Mouse (Mus musculus) C2C12 (cell line): Measurements from ENCODE around the gene Cth.

ENCODE experiments used
- CTCF ChIP-seq: IDR thresholded peaks from one replicate; pipeline ENCODE4 v1.5.1; 2011; ENCODE audit not compliant: control insufficient read depth, insufficient read depth, insufficient read length
- MYOD1 ChIP-seq: IDR thresholded peaks from one replicate; pipeline ENCODE4 v1.6.1; 2011; ENCODE audit warnings: low read depth; ENCODE audit not compliant: control insufficient read depth, insufficient read length
- USF1 ChIP-seq: IDR thresholded peaks from one replicate; pipeline ENCODE4 v1.6.1; 2011; ENCODE audit warnings: low read depth, mild to moderate bottlenecking, control low read depth, moderate library complexity

GRCm38 (mm10) chr3:157928731-157929130 lies 3.9 kb upstream of the Cth start:
- TF ChIP-seq CTCF: no peak
- no peak for TF ChIP-seq USF1
- no peak for TF ChIP-seq MYOD1
